ENCODE assay signal across 8 mouse cellular contexts in the genomic region with DNA sequence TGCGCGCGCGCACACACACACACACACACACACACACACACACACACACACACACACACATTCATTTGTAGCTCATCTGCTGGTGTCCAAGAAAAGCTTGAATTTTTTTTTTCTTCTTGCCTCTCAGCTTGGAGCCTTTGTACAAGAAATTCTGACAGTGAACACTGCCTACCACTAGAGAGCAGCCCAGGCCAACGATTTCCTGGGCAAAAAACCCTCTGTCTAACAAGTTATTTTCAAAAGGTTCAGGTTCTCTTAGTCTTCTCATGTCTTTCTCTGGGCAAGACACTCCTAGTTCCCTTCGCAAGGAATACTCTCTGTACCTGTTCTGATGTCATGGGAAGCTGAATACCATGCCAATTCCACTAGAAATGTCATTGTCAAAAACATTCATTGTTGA.
DNase-seq lines count a peak whose midpoint lies in the region; ATAC-seq and TF ChIP-seq lines count a peak whose summit lies in the region.

No protein-coding gene starts in this region.

- WGBS in intestine, embryonic 14.5 days, result 83% methylated on average over 6 of the region's 6 CpGs
- WGBS in intestine, embryonic 16.5 days, result 88% methylated on average over 6 of the region's 6 CpGs
- 82% methylated on average over 6 of the region's 6 CpGs for WGBS in stomach, postnatal 0 days

- TF ChIP-seq CTCF in E14TG2a.4 (conservative IDR thresholded peaks at IDR 0.05; ENCODE audit: low read length), result 0 out of 2 replicates have a peak, but pooled peaks have one; percentile 8
- peak; percentile 70 for TF ChIP-seq CTCF in stomach, postnatal 0 days (IDR thresholded peaks at IDR 0.05; ENCODE audit: low read depth)

- no peak overlapping the region for H3K4me3 ChIP-seq in intestine, embryonic 14.5 days (ENCODE audit: low read depth, low read length)
- H3K4me3 ChIP-seq in intestine, embryonic 16.5 days (ENCODE audit: low read length), result no peak overlapping the region
- H3K4me3 ChIP-seq in E14TG2a.4 (replicated peaks; ENCODE audit: low read length), result no peak overlapping the region
- no peak overlapping the region for H3K4me3 ChIP-seq in stomach, postnatal 0 days (ENCODE audit: low read depth, low read length)

- no peak for TF ChIP-seq EP300 in stomach, postnatal 0 days (optimal IDR thresholded peaks at IDR 0.05)

- no peaks in the 10 kb centered on the region for H3K4me1 ChIP-seq in intestine, embryonic 14.5 days (replicated peaks; ENCODE audit: control insufficient read depth, insufficient read depth, low read length)
- H3K4me1 ChIP-seq in intestine, embryonic 16.5 days (ENCODE audit: control insufficient read depth, insufficient read depth, low read length), result no peaks in the 10 kb centered on the region
- no peaks in the 10 kb centered on the region for H3K4me1 ChIP-seq in E14TG2a.4 (replicated peaks; ENCODE audit: low read depth, low read length)
- H3K4me1 ChIP-seq in stomach, postnatal 0 days (replicated peaks; ENCODE audit: control insufficient read depth, insufficient read depth), result no peaks in the 10 kb centered on the region

- no peak for ATAC-seq in intestine, embryonic 14.5 days (replicated peaks; ENCODE audit: low FRiP score, low TSS enrichment, low read depth)
- ATAC-seq in intestine, embryonic 16.5 days, result no peak
- ATAC-seq in stomach, postnatal 0 days (ENCODE audit: low FRiP score, low TSS enrichment), result no peak

- no peak overlapping the region for H3K27ac ChIP-seq in intestine, embryonic 14.5 days (ENCODE audit: low read depth)
- no peak overlapping the region for H3K27ac ChIP-seq in intestine, embryonic 16.5 days (ENCODE audit: low read length)
- no peak overlapping the region for H3K27ac ChIP-seq in stomach, postnatal 0 days (replicated peaks)

- H3K4me2 ChIP-seq in intestine, embryonic 14.5 days (ENCODE audit: low read length), result no peak overlapping the region
- H3K4me2 ChIP-seq in intestine, embryonic 16.5 days (ENCODE audit: low read depth, low read length), result no peak overlapping the region
- no peak overlapping the region for H3K4me2 ChIP-seq in stomach, postnatal 0 days (replicated peaks; ENCODE audit: low read depth)

- peak; percentile 53 for DNase-seq in intestine, embryonic 14.5 days (ENCODE audit: low spot score)
- peak; percentile 75 for DNase-seq in cerebellum, adult 9-11 months
- DNase-seq in frontal cortex, postnatal 25 days (ENCODE audit: low spot score in 2 of 2), result peak; percentile 20 to 44
- DNase-seq in left cerebral cortex, postnatal 10 days (ENCODE audit: extremely low spot score in 1 of 2, low spot score in 2 of 2), result peak; percentile 54 to 67
- DNase-seq in stomach, postnatal 0 days (ENCODE audit: low spot score), result peak; percentile 24
- DNase-seq in adrenal gland, adult 2 months, result no peak

- H3K9me3 ChIP-seq in intestine, embryonic 14.5 days (ENCODE audit: control insufficient read depth, low read length), result no peaks in the 10 kb centered on the region
- no peaks in the 10 kb centered on the region for H3K9me3 ChIP-seq in intestine, embryonic 16.5 days (ENCODE audit: control insufficient read depth, low read length)
- H3K9me3 ChIP-seq in E14TG2a.4 (ENCODE audit: low read length), result no peaks in the 10 kb centered on the region
- no peaks in the 10 kb centered on the region for H3K9me3 ChIP-seq in stomach, postnatal 0 days (ENCODE audit: control insufficient read depth, low read length)

- H3K36me3 ChIP-seq in intestine, embryonic 14.5 days (ENCODE audit: control insufficient read depth, insufficient read depth, low read length), result no peaks in the 10 kb centered on the region
- H3K36me3 ChIP-seq in intestine, embryonic 16.5 days (ENCODE audit: control insufficient read depth, insufficient read depth, low read length), result no peaks in the 10 kb centered on the region
- no peaks in the 10 kb centered on the region for H3K36me3 ChIP-seq in E14TG2a.4 (ENCODE audit: insufficient read depth, low read length)
- H3K36me3 ChIP-seq in stomach, postnatal 0 days (ENCODE audit: control insufficient read depth, insufficient read depth, low read length), result no peaks in the 10 kb centered on the region

- no peak overlapping the region for H3K9ac ChIP-seq in intestine, embryonic 14.5 days (ENCODE audit: low read length)
- no peak overlapping the region for H3K9ac ChIP-seq in intestine, embryonic 16.5 days (ENCODE audit: low read depth, low read length)
- no peak overlapping the region for H3K9ac ChIP-seq in stomach, postnatal 0 days (ENCODE audit: low read length)

- H3K27me3 ChIP-seq in intestine, embryonic 14.5 days (replicated peaks; ENCODE audit: control insufficient read depth, insufficient read depth, low read length), result no peaks in the 10 kb centered on the region
- no peaks in the 10 kb centered on the region for H3K27me3 ChIP-seq in intestine, embryonic 16.5 days (replicated peaks; ENCODE audit: control insufficient read depth, insufficient read depth, low read length)
- H3K27me3 ChIP-seq in E14TG2a.4 (ENCODE audit: insufficient read depth, low read length), result no peaks in the 10 kb centered on the region
- no peaks in the 10 kb centered on the region for H3K27me3 ChIP-seq in stomach, postnatal 0 days (ENCODE audit: control insufficient read depth, insufficient read depth, low read length)

- intact Hi-C loops in left cerebral cortex, postnatal 10 days (cut with DNase I), result loop anchor here (1.0 to 5.0 kb wide), 2 partner anchors 161 to 748 kb away; no protein-coding TSS in a partner anchor
